Mouse (Mus musculus) neural tube, embryonic 13.5 days (tissue): ENCODE data around the gene Hmga2. TPM values are rescaled to one million over a fixed set of nuclear protein-coding genes. Genes with fewer than 3 reads are reported as not detected.

Source experiments
- ATAC-seq: fragments of 200-750 bp; cut with Nextera tagmentation; 2 replicates; pipeline ENCODE4 v1.8.0; 2017; ENCODE audit warnings: low read depth, mild to moderate bottlenecking, moderate TSS enrichment, moderate library complexity
- H3K27ac ChIP-seq: fragments of 300-500 bp; sonication (generic); replicated peaks from 2 replicates; pipeline ENCODE4 v1.5.1; 2015; ENCODE audit warnings: moderate library complexity, mild to moderate bottlenecking, inconsistent platforms
- H3K27me3 ChIP-seq: fragments of 300-500 bp; sonication (generic); 2 replicates; pipeline ENCODE4 v1.6.1; 2015; ENCODE audit warnings: mild to moderate bottlenecking, inconsistent platforms
- H3K36me3 ChIP-seq: fragments of 300-500 bp; sonication (generic); 2 replicates; pipeline ENCODE4 v1.6.1; 2015; ENCODE audit warnings: mild to moderate bottlenecking, inconsistent platforms
- H3K4me1 ChIP-seq: fragments of 300-500 bp; sonication (generic); replicated peaks from 2 replicates; pipeline ENCODE4 v1.6.1; 2015; ENCODE audit warnings: inconsistent platforms
- H3K4me2 ChIP-seq: fragments of 300-500 bp; sonication (generic); 2 replicates; pipeline ENCODE4 v1.6.1; 2015; ENCODE audit warnings: inconsistent platforms, mild to moderate bottlenecking, moderate library complexity
- H3K4me3 ChIP-seq: fragments of 300-500 bp; sonication (generic); 2 replicates; pipeline ENCODE4 v1.5.1; 2015; ENCODE audit warnings: mild to moderate bottlenecking, inconsistent platforms
- H3K9ac ChIP-seq: fragments of 300-500 bp; sonication (generic); 2 replicates; pipeline ENCODE4 v1.6.1; 2015; ENCODE audit warnings: moderate library complexity, mild to moderate bottlenecking, inconsistent platforms
- H3K9me3 ChIP-seq: fragments of 300-500 bp; sonication (generic); 2 replicates; pipeline ENCODE4 v1.6.1; 2016; ENCODE audit warnings: inconsistent platforms
- WGBS: fragments of 180-500 bp; shearing (Covaris S2); methylation state at CpG from one replicate; pipeline ENCODE4 v1.1.7; 2015; 5-methylcytosine and 5-hydroxymethylcytosine counted together
- polyA plus RNA-seq: library from polyadenylated mRNA; unstranded; fragments of >200 nt; fragmentation: Nextera tagmentation; extraction: Ambion mirVana; gene quantifications from 2 replicates; pipeline ENCODE4 v1.2.1, GENCODE M21; 2015

The Hmga2 gene
- polyA plus RNA-seq, 1 experiment from 2014 or later, result 3.7 TPM

DNA sequence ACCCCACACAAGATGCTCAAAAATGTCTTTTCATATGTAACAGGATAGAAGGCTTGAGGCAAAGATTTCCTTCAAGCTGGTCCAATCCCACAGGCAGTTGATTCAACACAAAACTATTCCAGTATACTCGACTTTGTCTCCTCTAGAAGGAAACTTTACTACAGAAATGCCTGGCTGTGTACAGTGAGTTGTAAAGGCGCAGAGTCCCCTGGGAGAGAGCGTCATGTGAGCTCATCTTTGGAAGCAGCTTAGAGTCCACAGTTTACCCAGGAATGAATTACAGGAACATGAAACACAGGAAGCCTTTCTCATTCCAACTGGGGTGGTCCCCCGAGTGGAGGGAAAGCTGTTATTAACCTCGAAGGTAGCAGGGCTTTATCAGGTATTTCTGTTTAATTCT, 11.1 kb downstream of the Hmga2 start:
- 78% methylated on average over 5 of the region's 5 CpGs for WGBS
- Histone ChIP-seq H3K27me3 (no peaks in the 10 kb centered on the region), H3K4me3 (no peak overlapping the region), H3K36me3 (no peaks in the 10 kb centered on the region), H3K9ac (no peak overlapping the region), H3K9me3 (no peaks in the 10 kb centered on the region), H3K27ac (no peak overlapping the region), H3K4me1 (no peaks in the 10 kb centered on the region), H3K4me2 (no peak overlapping the region)
- no peak for ATAC-seq

DNA sequence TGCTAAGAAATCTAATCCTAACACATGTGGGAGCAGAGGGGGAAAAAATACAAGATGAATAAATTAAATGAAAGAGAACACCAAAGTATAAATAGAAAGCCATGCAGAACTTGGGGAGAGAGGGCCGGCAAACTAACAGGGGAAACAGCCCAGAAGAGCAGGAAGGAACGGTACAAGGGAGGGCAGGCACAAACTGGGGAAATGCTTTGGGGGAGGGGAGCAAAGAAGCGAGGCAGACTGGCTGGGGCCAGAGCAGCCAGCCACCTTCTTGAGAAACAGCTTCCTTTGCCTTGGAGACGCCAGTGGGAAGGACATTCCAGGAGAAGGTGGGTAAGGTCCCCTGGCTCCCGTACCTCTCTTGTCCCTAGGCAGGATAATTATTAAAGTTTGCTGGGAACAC, 14.5 kb downstream of the Hmga2 start:
- WGBS, result 40% methylated on average over 5 of the region's 5 CpGs
- H3K4me2 ChIP-seq, result no peak overlapping the region

DNA sequence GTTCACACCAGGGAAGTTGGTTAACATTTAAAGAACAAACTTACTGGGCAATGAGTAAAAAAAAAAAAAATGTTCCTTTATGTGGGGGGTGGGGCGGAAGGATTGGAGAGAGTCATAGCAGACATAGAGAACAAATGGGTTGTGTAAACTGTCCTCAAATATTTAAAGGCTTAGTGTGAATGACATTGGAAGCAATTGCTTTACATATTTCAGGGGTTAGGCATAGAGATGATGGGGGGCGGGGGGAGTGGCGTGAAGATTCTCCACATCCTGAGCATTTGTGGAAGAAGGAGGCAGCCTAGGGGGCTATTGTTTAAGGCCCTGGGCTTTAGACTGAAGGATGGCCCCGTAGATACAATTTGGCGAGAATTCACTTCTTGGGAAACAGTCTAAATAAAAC, 15.0 kb downstream of the Hmga2 start:
- Histone ChIP-seq H3K4me3 (no peak overlapping the region), H3K4me2 (no peak overlapping the region), H3K27ac (no peak overlapping the region), H3K9me3 (no peaks in the 10 kb centered on the region), H3K27me3 (no peaks in the 10 kb centered on the region), H3K36me3 (no peaks in the 10 kb centered on the region), H3K4me1 (no peaks in the 10 kb centered on the region), H3K9ac (no peak overlapping the region)
- ATAC-seq, result no peak
- 75% methylated on average over 5 of the region's 5 CpGs for WGBS

More for the DNA sequence above, 14.5 kb downstream of the Hmga2 start:
- no peaks in the 10 kb centered on the region for H3K9me3 ChIP-seq
- H3K27me3 ChIP-seq, result no peaks in the 10 kb centered on the region
- no peak for ATAC-seq
- H3K27ac ChIP-seq, result no peak overlapping the region
- no peaks in the 10 kb centered on the region for H3K36me3 ChIP-seq
- no peak overlapping the region for H3K9ac ChIP-seq
- no peak overlapping the region for H3K4me3 ChIP-seq
- H3K4me1 ChIP-seq, result no peaks in the 10 kb centered on the region

DNA sequence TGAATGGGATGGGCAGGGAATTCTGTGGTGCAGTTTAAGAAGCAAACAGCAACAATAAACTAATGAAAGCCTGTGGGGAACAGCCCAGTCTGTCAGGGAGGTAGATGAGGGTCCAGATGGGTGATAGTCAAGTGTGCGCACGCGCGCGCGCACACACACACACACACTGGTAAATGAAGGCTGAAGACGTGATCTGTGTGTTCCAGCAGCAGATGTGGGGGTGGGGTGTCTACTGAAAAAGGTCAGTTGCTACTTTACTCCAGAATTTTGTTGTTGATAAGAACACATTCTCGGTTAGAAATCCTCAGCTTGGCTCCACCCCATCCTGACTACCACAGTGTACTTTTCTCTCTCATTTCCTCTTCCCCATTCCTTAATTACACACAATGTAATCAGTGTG, 17.4 kb downstream of the Hmga2 start:
- H3K27ac ChIP-seq, result no peak overlapping the region
- H3K9me3 ChIP-seq, result no peaks in the 10 kb centered on the region
- WGBS, result 92% methylated on average over 8 of the region's 8 CpGs
- no peak overlapping the region for H3K4me3 ChIP-seq
- ATAC-seq, result no peak
- no peaks in the 10 kb centered on the region for H3K36me3 ChIP-seq
- no peak overlapping the region for H3K4me2 ChIP-seq
- H3K4me1 ChIP-seq, result no peaks in the 10 kb centered on the region
- H3K27me3 ChIP-seq, result no peaks in the 10 kb centered on the region
- H3K9ac ChIP-seq, result no peak overlapping the region

DNA sequence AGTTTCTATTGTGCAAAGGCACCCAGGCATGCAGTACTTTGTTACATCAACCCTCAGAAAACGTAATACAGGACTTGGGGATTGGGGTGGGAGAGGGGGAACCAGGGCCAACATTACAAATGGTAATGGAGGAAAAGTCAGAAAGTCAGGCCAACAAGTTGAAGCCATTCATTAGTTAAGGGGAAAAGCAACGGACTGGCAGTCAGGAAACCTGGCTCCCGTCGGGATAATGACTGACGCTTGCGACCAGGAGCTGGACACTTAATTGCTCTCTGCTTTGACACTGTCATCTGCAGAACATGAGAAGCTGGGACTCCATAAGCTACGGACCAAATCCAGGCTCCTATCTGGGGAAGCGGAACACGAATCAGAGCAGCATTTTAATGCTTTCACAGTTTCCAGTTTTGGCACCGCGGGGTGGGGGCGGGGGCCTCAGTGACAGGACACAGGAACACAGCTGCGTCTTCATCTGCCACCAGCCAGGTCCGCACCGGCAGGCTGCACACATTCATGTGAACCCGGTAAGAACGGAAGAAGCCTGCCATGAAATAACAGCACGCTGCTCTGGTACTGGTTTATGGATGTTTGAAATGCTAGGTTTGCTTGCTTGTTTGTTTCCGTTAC, 26.5 kb downstream of the Hmga2 start:
- Histone ChIP-seq H3K36me3 (no peaks in the 10 kb centered on the region), H3K4me1 (peaks cover 19% of the 10 kb centered on the region), H3K9ac (0 out of 2 replicates have a peak overlapping the region, but pooled peaks have one; percentile 6), H3K4me3 (no peak overlapping the region), H3K4me2 (peak overlapping the region; percentile 26), H3K27ac (no peak overlapping the region), H3K27me3 (no peaks in the 10 kb centered on the region), H3K9me3 (no peaks in the 10 kb centered on the region)
- no peak for ATAC-seq
- WGBS, result 51% methylated on average over 19 of the region's 19 CpGs

DNA sequence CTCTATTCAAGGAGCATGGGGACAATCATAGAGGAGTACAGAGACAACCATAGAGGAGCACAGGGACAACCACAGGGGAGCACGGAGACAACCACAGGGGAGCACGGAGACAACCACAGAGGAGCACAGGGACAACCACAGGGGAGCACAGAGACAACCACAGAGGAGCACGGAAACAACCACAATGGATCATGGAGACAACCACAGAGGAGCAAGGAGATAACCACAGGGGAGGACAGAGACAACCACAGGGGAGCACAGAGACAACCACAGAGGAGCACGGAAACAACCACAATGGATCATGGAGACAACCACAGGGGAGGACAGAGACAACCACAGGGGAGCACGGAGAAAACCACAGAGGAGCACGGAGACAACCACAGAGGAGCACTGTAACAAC, 29.5 kb downstream of the Hmga2 start:
- Histone ChIP-seq H3K4me3 (no peak overlapping the region), H3K9me3 (no peaks in the 10 kb centered on the region), H3K27me3 (no peaks in the 10 kb centered on the region), H3K4me1 (peaks cover 39% of the 10 kb centered on the region), H3K4me2 (no peak overlapping the region), H3K9ac (no peak overlapping the region), H3K27ac (no peak overlapping the region), H3K36me3 (no peaks in the 10 kb centered on the region)
- ATAC-seq, result no peak
- 91% methylated on average over 6 of the region's 6 CpGs for WGBS

DNA sequence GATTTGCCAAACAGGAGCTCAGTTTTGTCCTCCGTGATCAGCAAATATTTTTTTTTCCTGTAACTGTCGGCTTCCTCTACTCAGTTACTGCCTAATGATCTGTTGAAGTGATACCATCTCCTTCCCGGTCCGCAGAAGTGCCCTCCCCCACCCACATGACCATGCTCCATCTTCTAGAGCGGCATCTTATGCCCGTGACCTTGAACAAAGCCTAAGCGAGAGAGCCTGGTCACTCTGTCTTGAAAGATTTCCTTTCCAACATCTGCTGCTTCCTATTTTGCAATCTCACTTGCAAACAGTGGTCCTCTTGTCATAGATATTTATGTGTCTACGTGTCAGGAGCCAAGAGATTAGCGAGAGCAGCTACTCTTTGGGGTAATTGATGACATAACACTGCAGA, 30.1 kb downstream of the Hmga2 start:
- ATAC-seq, result no peak

DNA sequence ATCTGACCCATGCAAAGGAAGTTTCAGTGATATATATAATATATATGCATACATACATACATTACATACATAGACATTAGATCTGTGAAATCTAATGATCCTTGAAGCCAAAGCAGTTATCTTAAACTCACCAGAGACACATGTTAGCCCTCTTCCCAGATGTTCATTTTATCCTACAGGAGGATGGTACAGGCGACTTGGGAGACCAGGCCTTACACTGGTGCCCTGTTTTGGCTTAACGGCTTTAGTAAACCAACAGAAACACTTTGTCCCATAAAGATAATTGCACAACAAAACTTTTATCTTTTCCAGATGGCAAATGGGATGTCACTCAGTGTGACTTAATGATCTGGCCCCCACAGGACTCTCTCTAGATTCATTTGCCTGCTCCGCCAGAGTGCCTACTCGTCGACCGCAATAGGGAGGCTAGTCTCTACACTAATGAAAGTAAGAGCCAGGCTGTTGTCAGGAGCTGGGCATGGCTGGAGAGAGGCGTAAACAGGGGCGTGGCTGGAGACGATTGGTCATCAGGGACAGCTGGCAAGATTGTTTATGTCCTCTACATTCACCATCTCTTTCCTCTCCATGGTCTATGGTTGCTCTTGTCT, 31.7 kb downstream of the Hmga2 start:
- peak; percentile 63; the same call in 1 of the 2 replicates for ATAC-seq
- WGBS, result 44% methylated on average over 9 of the region's 9 CpGs

More for the DNA sequence above, 30.1 kb downstream of the Hmga2 start:
- Histone ChIP-seq H3K4me3 (no peak overlapping the region), H3K9ac (no peak overlapping the region), H3K27me3 (no peaks in the 10 kb centered on the region), H3K36me3 (no peaks in the 10 kb centered on the region), H3K27ac (no peak overlapping the region), H3K9me3 (no peaks in the 10 kb centered on the region), H3K4me1 (peaks cover 45% of the 10 kb centered on the region), H3K4me2 (no peak overlapping the region)
- WGBS, result 64% methylated on average over 9 of the region's 9 CpGs

DNA sequence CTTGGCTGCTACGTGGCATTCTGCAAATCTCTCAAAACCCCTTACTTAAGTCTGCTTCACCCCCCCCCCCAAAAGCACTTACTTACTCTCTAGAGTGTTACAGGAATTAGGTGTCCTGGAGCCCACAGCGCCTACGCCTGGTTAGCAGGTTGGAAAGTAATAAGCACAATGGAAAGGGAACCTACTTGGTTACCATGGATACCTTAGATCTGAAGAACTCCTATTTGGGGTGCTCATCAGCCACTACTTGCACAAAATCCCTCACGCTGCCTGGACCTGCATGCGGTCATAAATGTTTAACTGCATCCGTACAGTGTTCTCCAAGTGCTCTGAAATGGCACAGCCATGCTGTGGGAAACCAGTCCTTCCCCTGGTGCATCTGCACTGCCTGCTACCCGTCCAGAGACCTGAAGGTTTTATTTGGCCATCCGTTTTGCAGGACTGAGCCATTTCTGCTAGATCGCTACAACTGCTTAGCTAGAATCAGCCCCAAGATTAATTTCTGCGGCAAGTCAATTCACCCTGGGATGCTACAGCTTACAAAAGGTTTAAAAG, 32.4 kb downstream of the Hmga2 start:
- H3K4me2 ChIP-seq, result no peak overlapping the region

More for the DNA sequence above, 31.7 kb downstream of the Hmga2 start:
- H3K27ac ChIP-seq, result 0 out of 2 replicates have a peak overlapping the region, but pooled peaks have one; percentile 49
- peaks cover 42% of the 10 kb centered on the region for H3K4me1 ChIP-seq
- H3K4me2 ChIP-seq, result no peak overlapping the region
- H3K36me3 ChIP-seq, result no peaks in the 10 kb centered on the region
- H3K27me3 ChIP-seq, result no peaks in the 10 kb centered on the region
- no peak overlapping the region for H3K9ac ChIP-seq
- no peak overlapping the region for H3K4me3 ChIP-seq
- H3K9me3 ChIP-seq, result no peaks in the 10 kb centered on the region

DNA sequence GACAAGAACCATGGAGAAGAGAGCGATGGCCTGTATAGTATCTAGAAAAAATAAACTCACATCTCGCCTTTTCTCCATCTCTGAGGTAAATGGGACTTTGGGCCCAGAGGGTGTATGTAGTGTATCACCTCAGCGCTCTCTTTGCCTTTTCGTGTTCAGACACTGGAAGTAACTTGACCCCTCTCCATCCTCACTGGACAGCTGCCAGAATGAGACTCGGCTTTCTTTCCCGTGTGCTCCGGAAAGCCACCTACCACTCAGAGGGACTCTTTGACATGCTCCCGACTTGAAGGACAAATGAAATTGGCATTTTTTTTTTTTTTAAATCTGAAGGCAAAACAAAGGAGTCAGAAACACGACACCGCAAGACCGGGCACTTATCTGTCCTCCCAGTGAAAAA, 35.0 kb downstream of the Hmga2 start:
- 43% methylated on average over 11 of the region's 11 CpGs for WGBS
- no peak overlapping the region for H3K4me2 ChIP-seq
- no peaks in the 10 kb centered on the region for H3K27me3 ChIP-seq
- H3K36me3 ChIP-seq, result no peaks in the 10 kb centered on the region
- H3K9ac ChIP-seq, result no peak overlapping the region
- H3K4me1 ChIP-seq, result peaks cover 29% of the 10 kb centered on the region
- no peaks in the 10 kb centered on the region for H3K9me3 ChIP-seq
- no peak overlapping the region for H3K27ac ChIP-seq
- H3K4me3 ChIP-seq, result no peak overlapping the region
- no peak for ATAC-seq

More for the DNA sequence above, 32.4 kb downstream of the Hmga2 start:
- Histone ChIP-seq H3K27ac (peak overlapping the region; percentile 49; the same call in 1 of the 2 replicates), H3K9me3 (no peaks in the 10 kb centered on the region), H3K36me3 (no peaks in the 10 kb centered on the region), H3K27me3 (no peaks in the 10 kb centered on the region), H3K4me3 (no peak overlapping the region), H3K9ac (no peak overlapping the region), H3K4me1 (peaks cover 34% of the 10 kb centered on the region)
- peak; percentile 18; the same call in 1 of the 2 replicates for ATAC-seq
- WGBS, result 55% methylated on average over 10 of the region's 10 CpGs

DNA sequence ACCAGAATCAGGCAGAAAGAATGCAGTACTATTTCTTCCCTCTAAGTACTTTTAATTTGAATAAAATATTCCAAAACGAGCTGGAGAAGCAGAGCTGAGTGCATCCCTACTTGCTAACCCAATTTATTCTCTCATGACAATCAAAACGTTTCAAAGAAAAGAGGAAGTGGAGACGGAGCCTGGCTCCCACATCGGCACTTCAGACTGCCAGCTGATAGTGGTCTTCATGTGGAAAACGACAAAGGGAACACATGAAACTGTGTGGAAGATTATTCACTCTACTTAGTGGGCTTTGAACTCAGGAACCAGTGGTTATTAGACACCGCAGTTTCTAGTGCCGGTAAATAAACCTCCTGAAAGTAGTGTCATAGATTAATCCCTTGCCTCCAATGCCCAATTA, 41.8 kb downstream of the Hmga2 start:
- Histone ChIP-seq H3K4me2 (no peak overlapping the region), H3K4me3 (no peak overlapping the region), H3K9ac (no peak overlapping the region), H3K9me3 (no peaks in the 10 kb centered on the region), H3K4me1 (peaks cover 24% of the 10 kb centered on the region), H3K27me3 (no peaks in the 10 kb centered on the region), H3K36me3 (no peaks in the 10 kb centered on the region), H3K27ac (no peak overlapping the region)
- no peak for ATAC-seq
- 36% methylated on average over 7 of the region's 7 CpGs for WGBS

DNA sequence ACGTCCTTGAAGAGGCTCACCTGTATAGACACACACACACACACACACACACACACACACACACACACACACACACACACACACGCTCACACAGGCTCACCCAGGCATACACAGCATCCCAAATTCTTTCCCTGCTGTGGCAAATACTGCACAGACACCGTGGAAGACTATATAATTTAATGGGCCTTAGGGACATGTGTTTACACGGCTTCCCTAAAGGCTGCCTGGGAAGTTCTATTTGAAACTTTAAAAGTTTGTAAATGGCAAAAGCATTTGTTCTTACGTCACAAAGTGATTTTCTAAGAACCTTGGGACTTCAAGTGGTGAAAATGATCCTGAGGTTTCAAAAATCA, 42.8 kb downstream of the Hmga2 start:
- no peak for ATAC-seq
- H3K36me3 ChIP-seq, result no peaks in the 10 kb centered on the region
- no peak overlapping the region for H3K4me2 ChIP-seq
- 13% methylated on average over 5 of the region's 5 CpGs for WGBS
- no peak overlapping the region for H3K4me3 ChIP-seq
- H3K27ac ChIP-seq, result no peak overlapping the region
- H3K9me3 ChIP-seq, result no peaks in the 10 kb centered on the region
- no peak overlapping the region for H3K9ac ChIP-seq
- no peaks in the 10 kb centered on the region for H3K27me3 ChIP-seq
- peaks cover 34% of the 10 kb centered on the region for H3K4me1 ChIP-seq
